Mouse (Mus musculus) heart, postnatal 0 days (tissue): Measurements from ENCODE around the gene Cog7. TPM values are rescaled to one million over a fixed set of nuclear protein-coding genes. Genes with fewer than 3 reads are reported as not detected.

Source experiments
- ATAC-seq: fragments of 200-750 bp; cut with Nextera tagmentation; 2 replicates; pipeline ENCODE4 v1.8.0; 2017; ENCODE audit warnings: low read depth, moderate number of reproducible peaks, moderate library complexity; ENCODE audit not compliant: insufficient read depth
- DNase-seq: peaks from one replicate; pipeline ENCODE4 v3.0.0-alpha.2; 2016; ENCODE audit warnings: low spot score
- H3K27ac ChIP-seq: fragments of 300-500 bp; sonication (generic); 2 replicates; pipeline ENCODE4 v1.5.1; 2014; ENCODE audit warnings: low read depth, mild to moderate bottlenecking
- H3K27me3 ChIP-seq: fragments of 300-500 bp; sonication (generic); 2 replicates; pipeline ENCODE4 v1.6.1; 2014; ENCODE audit warnings: low read length, mixed read lengths; ENCODE audit not compliant: control insufficient read depth, insufficient read depth
- H3K36me3 ChIP-seq: fragments of 300-500 bp; sonication (generic); replicated peaks from 2 replicates; pipeline ENCODE4 v1.6.1; 2014; ENCODE audit warnings: low read length, mixed read lengths; ENCODE audit not compliant: control insufficient read depth, insufficient read depth
- H3K4me1 ChIP-seq: fragments of 300-500 bp; sonication (generic); 2 replicates; pipeline ENCODE4 v1.6.1; 2014; ENCODE audit warnings: antibody characterized with exemption; ENCODE audit not compliant: control insufficient read depth, insufficient read depth
- H3K4me2 ChIP-seq: fragments of 300-500 bp; sonication (generic); 2 replicates; pipeline ENCODE4 v1.6.1; 2014; ENCODE audit warnings: low read depth, mild to moderate bottlenecking, low read length, moderate library complexity
- H3K4me3 ChIP-seq: fragments of 300-500 bp; sonication (generic); 2 replicates; pipeline ENCODE4 v1.5.1; 2014; ENCODE audit warnings: low read depth, low read length
- H3K9ac ChIP-seq: fragments of 300-500 bp; sonication (generic); replicated peaks from 2 replicates; pipeline ENCODE4 v1.6.1; 2014; ENCODE audit warnings: low read depth, low read length, mixed read lengths
- H3K9me3 ChIP-seq: fragments of 300-500 bp; sonication (generic); replicated peaks from 2 replicates; pipeline ENCODE4 v1.6.1; 2016; ENCODE audit warnings: low read length; ENCODE audit not compliant: control insufficient read depth
- CTCF ChIP-seq: IDR thresholded peaks from 2 replicates; pipeline ENCODE4 v1.5.1; 2016; ENCODE audit warnings: antibody characterized with exemption, control low read depth, low read depth
- EP300 ChIP-seq: IDR thresholded peaks from 2 replicates; pipeline ENCODE4 v1.6.1; 2016; ENCODE audit warnings: antibody characterized with exemption, low read depth
- WGBS: fragments of 180-500 bp; shearing (Covaris S2); extraction: QIAGEN DNeasy Blood & Tissue Kit; methylation state at CpG from one replicate; pipeline ENCODE4 v1.1.7; 2014; 5-methylcytosine and 5-hydroxymethylcytosine counted together
- polyA plus RNA-seq: library from polyadenylated mRNA; unstranded; fragments of >200 nt; fragmentation: Nextera tagmentation; extraction: Ambion mirVana; gene quantifications from 2 replicates; pipeline ENCODE4 v1.2.1, GENCODE M21; 2015
- total RNA-seq: library from RNA; depleted of rRNA; stranded (reverse); fragments of >200 nt; gene quantifications from 2 replicates; pipeline ENCODE4 v1.2.3, GENCODE M21; 2014; ENCODE audit warnings: low replicate concordance

Cog7 gene
- total and polyA plus RNA-seq, 2 experiments from 2014 or later: 12.4 to 20.4 TPM

GRCm38 (mm10) chr7:122018247-122018646 is 36.7 kb upstream of the Cog7 start:
- H3K27ac ChIP-seq: no peak overlapping the region
- no peaks in the 10 kb centered on the region for H3K36me3 ChIP-seq
- H3K27me3 ChIP-seq: no peaks in the 10 kb centered on the region
- H3K9ac ChIP-seq: peak overlapping the region; percentile 16; the same call in 1 of the 2 replicates
- TF ChIP-seq EP300: no peak
- no peak for TF ChIP-seq CTCF
- no peaks in the 10 kb centered on the region for H3K9me3 ChIP-seq
- no peak for ATAC-seq
- DNase-seq: no peak
- no peak overlapping the region for H3K4me3 ChIP-seq
- H3K4me1 ChIP-seq: peaks cover 33% of the 10 kb centered on the region
- H3K4me2 ChIP-seq: no peak overlapping the region
- WGBS: 51% methylated on average over 3 of the region's 3 CpGs

GRCm38 (mm10) chr7:122015734-122016133 is 34.2 kb upstream of the Cog7 start:
- Histone ChIP-seq H3K9ac (peak overlapping the region; percentile 13; the same call in 1 of the 2 replicates), H3K27me3 (no peaks in the 10 kb centered on the region), H3K27ac (peak overlapping the region; percentile 84), H3K9me3 (no peaks in the 10 kb centered on the region), H3K36me3 (peaks cover 18% of the 10 kb centered on the region), H3K4me2 (peak overlapping the region; percentile 39), H3K4me3 (no peak overlapping the region), H3K4me1 (peaks cover 33% of the 10 kb centered on the region)
- 47% methylated on average over 10 of the region's 10 CpGs for WGBS
- TF ChIP-seq EP300 (no peak), CTCF (no peak)
- DNase-seq (no peak), ATAC-seq (no peak)

- TF ChIP-seq EP300 (no peak), CTCF (peak; percentile 44; the same call in 1 of the 2 replicates)
- DNase-seq (peak; percentile 61), ATAC-seq (peak; percentile 80)
- Histone ChIP-seq H3K4me2 (peak overlapping the region; percentile 39), H3K27me3 (no peaks in the 10 kb centered on the region), H3K4me3 (no peak overlapping the region), H3K9ac (peak overlapping the region; percentile 13), H3K9me3 (no peaks in the 10 kb centered on the region), H3K27ac (peak overlapping the region; percentile 84), H3K4me1 (peaks cover 33% of the 10 kb centered on the region), H3K36me3 (peaks cover 24% of the 10 kb centered on the region)
- WGBS: 22% methylated on average over 8 of the region's 8 CpGs
These were observed 33.6 kb upstream of the Cog7 start for GRCm38 (mm10) chr7:122015105-122015504.

DNA sequence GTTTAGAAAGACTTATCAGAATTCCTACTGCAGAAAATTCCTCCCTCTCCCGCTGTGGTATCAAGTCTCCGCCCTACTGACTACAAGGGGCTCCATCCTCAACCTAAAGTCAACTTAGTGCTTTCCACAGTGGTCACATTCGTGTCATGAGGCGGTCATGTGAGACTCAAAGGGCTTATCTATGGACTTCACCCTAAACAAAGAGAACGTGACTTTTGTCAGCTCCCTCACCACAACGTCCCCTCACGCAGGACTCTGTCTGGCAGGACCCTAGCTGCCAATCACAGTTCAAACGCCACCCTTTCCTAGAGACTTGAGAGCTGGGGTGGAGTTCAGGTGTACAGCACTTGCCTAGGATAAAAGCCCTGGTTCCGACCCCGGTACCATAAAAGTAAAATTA is 31.4 kb upstream of the Cog7 start:
- peaks cover 17% of the 10 kb centered on the region for H3K4me1 ChIP-seq
- ATAC-seq (no peak), DNase-seq (no peak)
- H3K4me2 ChIP-seq: no peak overlapping the region
- no peak for TF ChIP-seq CTCF
- no peak for TF ChIP-seq EP300
- no peak overlapping the region for H3K4me3 ChIP-seq
- WGBS: 52% methylated on average over 10 of the region's 10 CpGs
- no peaks in the 10 kb centered on the region for H3K9me3 ChIP-seq
- peaks cover 41% of the 10 kb centered on the region for H3K36me3 ChIP-seq
- H3K9ac ChIP-seq: no peak overlapping the region
- H3K27ac ChIP-seq: no peak overlapping the region
- H3K27me3 ChIP-seq: no peaks in the 10 kb centered on the region

GRCm38 (mm10) chr7:122012370-122012769 is 30.9 kb upstream of the Cog7 start:
- no peak overlapping the region for H3K4me3 ChIP-seq
- 93% methylated on average over 4 of the region's 4 CpGs for WGBS
- no peak overlapping the region for H3K9ac ChIP-seq
- H3K4me1 ChIP-seq: peaks cover 17% of the 10 kb centered on the region
- DNase-seq: no peak
- TF ChIP-seq EP300 (no peak), CTCF (no peak)
- no peak for ATAC-seq
- H3K36me3 ChIP-seq: peaks cover 45% of the 10 kb centered on the region
- H3K27ac ChIP-seq: no peak overlapping the region
- no peaks in the 10 kb centered on the region for H3K27me3 ChIP-seq
- no peak overlapping the region for H3K4me2 ChIP-seq
- H3K9me3 ChIP-seq: no peaks in the 10 kb centered on the region

DNA sequence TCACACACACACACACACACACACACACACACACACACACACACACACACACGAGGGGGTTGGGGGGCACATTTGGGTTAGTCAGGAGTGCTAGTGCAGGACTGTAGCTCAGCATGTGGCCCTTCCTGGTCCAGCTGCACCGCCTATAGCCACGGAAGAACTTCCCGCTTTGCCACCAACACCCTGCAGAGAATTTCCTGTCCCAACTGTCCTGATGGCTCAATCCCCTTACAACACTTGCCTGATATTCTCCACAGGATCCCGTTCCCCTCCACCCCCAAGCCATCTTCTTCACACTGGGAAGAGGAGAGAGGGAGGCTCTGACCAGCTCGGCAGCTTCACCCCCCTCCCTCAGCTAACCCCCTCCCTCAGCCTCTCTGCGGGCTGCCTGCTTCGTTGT is 18.9 kb upstream of the Cog7 start:
- Histone ChIP-seq H3K36me3 (peaks cover 89% of the 10 kb centered on the region), H3K27me3 (no peaks in the 10 kb centered on the region), H3K4me3 (no peak overlapping the region), H3K4me2 (no peak overlapping the region), H3K9me3 (peaks cover 7% of the 10 kb centered on the region; the same call in 1 of the 2 replicates), H3K4me1 (no peaks in the 10 kb centered on the region), H3K9ac (no peak overlapping the region), H3K27ac (no peak overlapping the region)
- no peak for TF ChIP-seq EP300
- TF ChIP-seq CTCF: no peak
- WGBS: 71% methylated on average over 8 of the region's 8 CpGs
- ATAC-seq: no peak
- no peak for DNase-seq
